Mouse (Mus musculus): Measurements from ENCODE around the gene Wdr3. TPM values are rescaled to one million over a fixed set of nuclear protein-coding genes. Genes with fewer than 3 reads are reported as not detected.

Gene Wdr3
- polyA plus RNA-seq (2015; fragmentation: Nextera tagmentation; extraction: Ambion mirVana) = 14.9 and 22.3 TPM in 2 replicates

DNA sequence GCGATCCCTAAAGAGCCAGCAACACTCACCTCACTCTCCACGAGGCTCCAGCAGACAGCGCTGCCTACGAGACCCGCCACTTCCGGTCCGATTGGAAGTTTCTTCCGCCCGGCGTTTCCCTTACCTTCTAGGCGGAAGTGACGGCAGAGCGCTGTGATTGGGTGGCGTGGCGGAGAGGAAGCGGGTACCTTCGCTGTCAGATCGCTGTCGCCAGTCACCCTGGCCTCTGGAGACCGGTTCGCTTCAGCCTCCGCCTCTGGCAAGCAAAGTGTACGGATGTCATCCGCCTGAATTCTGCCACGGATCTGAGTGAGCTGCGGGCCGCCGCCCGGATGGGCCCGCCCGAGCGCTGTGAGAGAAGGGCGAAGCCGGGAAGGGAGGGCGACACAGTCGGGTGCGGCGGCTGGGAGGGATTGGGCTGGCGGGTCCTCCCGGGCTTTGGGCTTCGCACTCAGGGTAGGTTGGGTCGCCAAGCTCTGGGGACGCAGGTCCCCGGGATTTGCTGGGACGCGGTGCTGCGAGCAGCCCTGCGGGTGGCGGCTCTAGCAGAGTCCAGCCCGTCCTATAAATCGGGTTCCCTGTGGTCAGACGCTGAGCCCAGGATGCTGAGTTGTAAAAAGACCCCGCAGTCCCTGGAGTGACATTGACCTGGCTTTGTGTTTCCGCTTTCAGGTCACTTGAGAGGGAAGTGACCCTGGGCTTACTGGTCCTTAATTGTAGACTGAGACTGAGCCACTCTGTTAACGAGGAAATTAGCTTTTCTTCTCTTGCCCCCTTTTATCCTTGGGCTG, at the start of gene Wdr3, which contains the start of gene Gdap2:
Gene Wdr3 (minus strand): TSS at position 93 of the 791 bp plus-strand sequence.
Gene Gdap2 (plus strand): TSS at position 67 of the 791 bp plus-strand sequence.

Other genes with a start within 250 kb of the Wdr3 start
- gene Gdap2, start within 50 bp of the Wdr3 start, polyA plus RNA-seq (2015; fragmentation: Nextera tagmentation; extraction: Ambion mirVana) = 19.2 and 21.4 TPM in 2 replicates